Mouse (Mus musculus) brain, embryonic 14.5 days (tissue): ENCODE results near the gene Snapc1.

Experiments used
- CTCF ChIP-seq: fragments of 200-500 bp; IDR thresholded peaks from 2 replicates; pipeline ENCODE4 v1.5.1; 2012; ENCODE audit warnings: inconsistent platforms, mild to moderate bottlenecking, moderate library complexity, borderline replicate concordance; ENCODE audit not compliant: insufficient read depth, insufficient read length; ENCODE audit errors: extremely low read depth
- POLR2A ChIP-seq: fragments of 200-500 bp; IDR thresholded peaks from 2 replicates; pipeline ENCODE4 v1.6.1; 2012; ENCODE audit warnings: mild to moderate bottlenecking, inconsistent platforms, borderline replicate concordance; ENCODE audit not compliant: poor library complexity, insufficient read depth, insufficient read length, severe bottlenecking; ENCODE audit errors: extremely low read depth

DNA sequence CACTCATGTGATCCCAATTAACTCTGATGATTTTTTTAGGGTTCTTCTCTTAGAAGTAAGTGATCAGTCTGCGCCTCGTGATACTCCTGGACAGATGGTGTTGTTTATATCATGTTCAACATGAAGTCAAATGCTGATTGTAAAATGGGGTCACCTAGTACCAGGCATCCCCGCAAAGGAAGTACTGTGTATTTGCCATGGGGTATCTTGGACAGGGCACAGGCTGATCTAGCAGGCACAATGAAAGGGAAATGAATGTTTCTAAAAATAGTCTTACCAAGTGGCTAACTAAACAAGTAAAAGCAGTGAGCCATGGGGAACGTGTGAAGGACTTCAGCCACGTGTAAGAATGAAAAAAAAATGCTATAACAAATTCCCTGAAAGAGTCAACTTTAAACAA, 9.5 kb upstream of the Snapc1 start:
- TF ChIP-seq CTCF (no peak), POLR2A (no peak)
